Mouse (Mus musculus): Measurements from ENCODE around the gene March2.

GRCm38 (mm10) chr17:33669681-33670080 is 48.8 kb downstream of the March2 start:
- TF ChIP-seq CTCF (IDR thresholded peaks at IDR 0.05; ENCODE audit: borderline replicate concordance, extremely low read depth, insufficient read depth, insufficient read length) (no peak), POLR2A (IDR thresholded peaks at IDR 0.05; ENCODE audit: borderline replicate concordance, extremely low read depth, insufficient read depth, insufficient read length, poor library complexity, severe bottlenecking) (no peak)

Data from brain, embryonic 14.5 days (tissue).